ENCODE assay signal across 8 mouse cellular contexts in the genomic region with DNA sequence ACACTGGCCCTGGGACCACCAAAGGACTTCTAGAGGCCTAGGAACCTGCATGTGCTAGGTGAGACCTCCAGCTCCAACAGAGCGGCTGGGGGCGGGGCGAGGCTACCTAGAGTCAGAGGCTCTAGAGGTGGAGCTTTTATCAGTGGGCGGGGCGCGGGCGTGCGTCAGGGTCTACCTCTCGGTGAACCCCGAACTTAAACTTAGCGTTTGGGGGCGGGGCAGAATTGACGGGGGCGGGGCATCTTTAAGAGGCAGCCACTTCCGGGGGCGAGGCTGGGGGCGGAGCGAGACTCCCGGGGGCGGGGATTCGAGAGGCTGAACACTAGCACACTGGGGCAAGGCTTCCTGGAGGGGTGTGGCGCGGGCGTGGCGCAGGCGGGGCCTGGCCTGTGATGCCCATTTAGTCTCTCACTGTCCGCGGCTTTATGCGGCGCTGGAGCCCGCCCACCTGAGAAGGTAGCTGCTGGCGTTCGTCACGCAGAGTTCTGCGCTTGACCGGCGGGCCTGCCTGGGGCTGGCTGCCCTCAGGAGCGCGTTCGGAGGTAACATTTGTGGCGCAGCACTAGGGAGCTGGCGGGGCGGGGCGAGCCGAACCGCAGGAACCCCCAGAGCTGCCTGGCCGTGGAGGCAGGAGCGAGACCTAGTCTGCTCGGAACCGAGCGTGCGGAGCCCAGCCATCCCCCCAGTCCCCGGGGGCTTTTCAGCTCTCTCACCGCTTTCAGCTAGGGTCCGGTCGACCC. TPM values are rescaled to one million over a fixed set of nuclear protein-coding genes. Genes with fewer than 3 reads are reported as not detected.
DNase-seq lines count a peak whose midpoint lies in the region; ATAC-seq and TF ChIP-seq lines count a peak whose summit lies in the region.

Gene Fbxl21, plus strand, starts transcription at position 392 of the 740 bp plus-strand sequence.

- peak; percentile 55; the same call in 1 of the 2 replicates for TF ChIP-seq POLR2A in bone marrow, adult 2 months (IDR thresholded peaks at IDR 0.05; ENCODE audit: borderline replicate concordance, control insufficient read depth, low read depth, low read length)

- H3K4me1 ChIP-seq in bone marrow, adult 2 months (ENCODE audit: control insufficient read depth, insufficient read depth, low read length): no peaks in the 10 kb centered on the region
- H3K4me1 ChIP-seq in embryonic facial prominence, embryonic 14.5 days (ENCODE audit: control insufficient read depth, insufficient read depth, low read length): 0 out of 2 replicates have a peak, but pooled peaks cover 3% of the 10 kb centered on the region
- H3K4me1 ChIP-seq in limb, embryonic 10.5 days: peaks cover 11% of the 10 kb centered on the region; the same call in 1 of the 2 replicates
- no peaks in the 10 kb centered on the region for H3K4me1 ChIP-seq in midbrain, embryonic 12.5 days

- TF ChIP-seq CTCF in bone marrow, adult 2 months (IDR thresholded peaks at IDR 0.05; ENCODE audit: control insufficient read depth, insufficient read depth, low read length): no peak

- no peak within 1 kb of the TSS for H3K27ac ChIP-seq in bone marrow, adult 2 months (ENCODE audit: control insufficient read depth, insufficient read depth, low read depth, low read length, poor library complexity)
- H3K27ac ChIP-seq in embryonic facial prominence, embryonic 14.5 days (replicated peaks; ENCODE audit: low read depth, low read length): no peak within 1 kb of the TSS; the same call in 1 of the 2 replicates
- H3K27ac ChIP-seq in limb, embryonic 10.5 days: peak within 1 kb of the TSS; percentile 76
- no peak within 1 kb of the TSS for H3K27ac ChIP-seq in midbrain, embryonic 12.5 days (replicated peaks)

- DNase-seq in 3134 (ENCODE audit: extremely low read depth, insufficient read length, low spot score): peak; percentile 96
- peak; percentile 95 for DNase-seq in embryonic facial prominence, embryonic 14.5 days (ENCODE audit: low spot score)
- DNase-seq in heart, adult 18-20 months: peak; percentile 93 to 94
- peak; percentile 97 for DNase-seq in kidney, adult 18-20 months
- DNase-seq in limb, embryonic 10.5 days (ENCODE audit: low spot score): peak; percentile 98
- DNase-seq in skeletal muscle tissue, adult 2 months (ENCODE audit: low read depth, low spot score): peak; percentile 74

- H3K9ac ChIP-seq in embryonic facial prominence, embryonic 14.5 days (ENCODE audit: low read depth, low read length): peak within 1 kb of the TSS; percentile 69
- H3K9ac ChIP-seq in midbrain, embryonic 12.5 days (replicated peaks): peak within 1 kb of the TSS; percentile 67

- H3K36me3 ChIP-seq in embryonic facial prominence, embryonic 14.5 days (ENCODE audit: control insufficient read depth, insufficient read depth, low read length): no peaks in the 10 kb centered on the region
- H3K36me3 ChIP-seq in limb, embryonic 10.5 days: no peaks in the 10 kb centered on the region
- H3K36me3 ChIP-seq in midbrain, embryonic 12.5 days: no peaks in the 10 kb centered on the region

- H3K27me3 ChIP-seq in embryonic facial prominence, embryonic 14.5 days (replicated peaks; ENCODE audit: control insufficient read depth, insufficient read depth, low read length): no peaks in the 10 kb centered on the region
- no peaks in the 10 kb centered on the region for H3K27me3 ChIP-seq in limb, embryonic 10.5 days (ENCODE audit: low read depth, poor library complexity, severe bottlenecking)
- no peaks in the 10 kb centered on the region; the same call in 1 of the 2 replicates for H3K27me3 ChIP-seq in midbrain, embryonic 12.5 days

- WGBS in bone marrow, adult 2 months: 1% methylated on average over 56 of the region's 56 CpGs
- under 1% methylated on average over 35 of the region's 56 CpGs for WGBS in embryonic facial prominence, embryonic 14.5 days
- WGBS in limb, embryonic 10.5 days: under 1% methylated on average over 56 of the region's 56 CpGs
- WGBS in midbrain, embryonic 12.5 days: 2% methylated on average over 56 of the region's 56 CpGs

- H3K4me3 ChIP-seq in bone marrow, adult 2 months (replicated peaks; ENCODE audit: control insufficient read depth, low read depth, low read length): peak within 1 kb of the TSS; percentile 54
- peak within 1 kb of the TSS; percentile 73 for H3K4me3 ChIP-seq in embryonic facial prominence, embryonic 14.5 days (ENCODE audit: low read depth, low read length)
- peak within 1 kb of the TSS; percentile 79 for H3K4me3 ChIP-seq in limb, embryonic 10.5 days
- peak within 1 kb of the TSS; percentile 66 for H3K4me3 ChIP-seq in midbrain, embryonic 12.5 days

- peak; percentile 100 for ATAC-seq in embryonic facial prominence, embryonic 14.5 days (ENCODE audit: low read depth)
- peak; percentile 99 for ATAC-seq in midbrain, embryonic 12.5 days (ENCODE audit: low FRiP score, low read depth)

- no peaks in the 10 kb centered on the region for H3K9me3 ChIP-seq in embryonic facial prominence, embryonic 14.5 days (ENCODE audit: control insufficient read depth, low read length)
- H3K9me3 ChIP-seq in limb, embryonic 10.5 days (replicated peaks): no peaks in the 10 kb centered on the region
- no peaks in the 10 kb centered on the region for H3K9me3 ChIP-seq in midbrain, embryonic 12.5 days

- peak within 1 kb of the TSS; percentile 96 for H3K4me2 ChIP-seq in embryonic facial prominence, embryonic 14.5 days (ENCODE audit: low read depth, low read length)
- H3K4me2 ChIP-seq in midbrain, embryonic 12.5 days (replicated peaks): peak within 1 kb of the TSS; percentile 83

RNA-seq across cellular contexts. Expression of gene Fbxl21, which starts in this region (rescaled TPM):
- polyA plus RNA-seq in bone marrow, adult 2 months (2011; ENCODE audit: insufficient read depth, insufficient read length, low replicate concordance, missing spikeins): not detected in 2 replicates
- 1.6 and 1.7 TPM in 2 replicates for polyA plus RNA-seq in embryonic facial prominence, embryonic 14.5 days (2014; fragmentation: Nextera tagmentation; extraction: Ambion mirVana)
- under 1 TPM; 0.74 to 0.87 TPM for total RNA-seq in heart, adult 18-20 months (2021)
- 1.1 and 1.4 TPM in 2 replicates for polyA plus RNA-seq in limb, embryonic 10.5 days (2016; fragmentation: Nextera tagmentation; extraction: Ambion mirVana)
- polyA plus RNA-seq in midbrain, embryonic 12.5 days (2016; fragmentation: Nextera tagmentation; extraction: Ambion mirVana): 2.4 TPM in 2 replicates

Comparison
In these comparisons a context has a peak if more than half of its experiments do, and no peak if none do; other contexts are left out.
1. Peak in DNase-seq in heart, adult 18-20 months; RNA of the gene not detected or under 1 TPM.